Mouse (Mus musculus) liver, embryonic 15.5 days (tissue): ENCODE results near the gene Znhit1. TPM values are rescaled to one million over a fixed set of nuclear protein-coding genes. Genes with fewer than 3 reads are reported as not detected.

ENCODE experiments used
- ATAC-seq: fragments of 200-750 bp; cut with Nextera tagmentation; 2 replicates; pipeline ENCODE4 v1.8.0; 2017; ENCODE audit warnings: moderate number of reproducible peaks, mild to moderate bottlenecking, moderate library complexity; ENCODE audit not compliant: insufficient read depth
- H3K27ac ChIP-seq: fragments of 300-500 bp; sonication (generic); replicated peaks from 2 replicates; pipeline ENCODE4 v1.5.1; 2015; ENCODE audit warnings: mild to moderate bottlenecking, inconsistent platforms
- H3K27me3 ChIP-seq: fragments of 300-500 bp; sonication (generic); 2 replicates; pipeline ENCODE4 v1.6.1; 2015; ENCODE audit warnings: mild to moderate bottlenecking, inconsistent platforms
- H3K36me3 ChIP-seq: fragments of 300-500 bp; sonication (generic); replicated peaks from 2 replicates; pipeline ENCODE4 v1.6.1; 2015; ENCODE audit warnings: moderate library complexity, mild to moderate bottlenecking, inconsistent platforms
- H3K4me1 ChIP-seq: fragments of 300-500 bp; sonication (generic); replicated peaks from 2 replicates; pipeline ENCODE4 v1.6.1; 2015; ENCODE audit warnings: inconsistent platforms
- H3K4me2 ChIP-seq: fragments of 300-500 bp; sonication (generic); 2 replicates; pipeline ENCODE4 v1.6.1; 2015; ENCODE audit warnings: moderate library complexity, mild to moderate bottlenecking, inconsistent platforms
- H3K4me3 ChIP-seq: fragments of 300-500 bp; sonication (generic); replicated peaks from 2 replicates; pipeline ENCODE4 v1.5.1; 2015; ENCODE audit warnings: mild to moderate bottlenecking, inconsistent platforms
- H3K9ac ChIP-seq: fragments of 300-500 bp; sonication (generic); 2 replicates; pipeline ENCODE4 v1.6.1; 2015; ENCODE audit warnings: moderate library complexity, mild to moderate bottlenecking, inconsistent platforms
- H3K9me3 ChIP-seq: fragments of 300-500 bp; sonication (generic); replicated peaks from 2 replicates; pipeline ENCODE4 v1.6.1; 2016; ENCODE audit warnings: inconsistent platforms
- WGBS: fragments of 180-500 bp; shearing (Covaris S2); methylation state at CpG from one replicate; pipeline ENCODE4 v1.1.7; 2015; ENCODE audit warnings: mixed read lengths; ENCODE audit not compliant: insufficient replicate concordance; 5-methylcytosine and 5-hydroxymethylcytosine counted together
- microRNA counts: library from miRNA; unstranded; fragments of <30 nt; microRNA quantifications from one replicate; lab custom pipeline; 2016
- microRNA-seq: library from miRNA; unstranded; fragments of <30 nt; microRNA quantifications from one replicate; pipeline ENCODE4, GENCODE M21; 2016
- polyA plus RNA-seq: library from polyadenylated mRNA; unstranded; fragments of >200 nt; fragmentation: Nextera tagmentation; extraction: Ambion mirVana; gene quantifications from 2 replicates; pipeline ENCODE4 v1.2.1, GENCODE M21; 2015

The Znhit1 gene
- polyA plus RNA-seq, 1 experiment from 2014 or later, result 50.6 TPM

DNA sequence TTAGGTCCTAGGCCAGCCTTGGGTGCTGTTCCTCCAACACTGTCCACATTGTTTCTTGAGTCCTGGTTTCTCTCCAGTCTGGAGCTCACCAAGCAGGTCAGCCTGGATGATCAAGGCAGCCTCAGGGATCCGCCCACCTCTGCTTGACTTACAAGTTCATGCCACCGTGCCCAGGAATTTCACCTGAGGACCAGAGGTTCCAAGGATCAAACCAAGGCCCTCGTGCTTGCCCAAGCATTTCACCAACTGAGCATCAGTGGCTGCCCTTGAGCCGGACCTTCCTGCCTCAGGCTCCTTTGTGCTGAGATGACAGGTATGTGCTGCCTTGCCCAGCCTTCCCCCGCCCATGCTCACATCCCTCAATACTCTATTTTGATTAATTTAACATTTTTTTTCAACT lies 50.2 kb downstream of the Znhit1 start:
- Histone ChIP-seq H3K4me1 (no peaks in the 10 kb centered on the region; the same call in 1 of the 2 replicates), H3K27ac (no peak overlapping the region), H3K4me3 (no peak overlapping the region), H3K27me3 (no peaks in the 10 kb centered on the region), H3K4me2 (no peak overlapping the region), H3K9ac (no peak overlapping the region), H3K36me3 (no peaks in the 10 kb centered on the region), H3K9me3 (no peaks in the 10 kb centered on the region)
- ATAC-seq, result no peak
- 72% methylated on average over 5 of the region's 5 CpGs for WGBS

DNA sequence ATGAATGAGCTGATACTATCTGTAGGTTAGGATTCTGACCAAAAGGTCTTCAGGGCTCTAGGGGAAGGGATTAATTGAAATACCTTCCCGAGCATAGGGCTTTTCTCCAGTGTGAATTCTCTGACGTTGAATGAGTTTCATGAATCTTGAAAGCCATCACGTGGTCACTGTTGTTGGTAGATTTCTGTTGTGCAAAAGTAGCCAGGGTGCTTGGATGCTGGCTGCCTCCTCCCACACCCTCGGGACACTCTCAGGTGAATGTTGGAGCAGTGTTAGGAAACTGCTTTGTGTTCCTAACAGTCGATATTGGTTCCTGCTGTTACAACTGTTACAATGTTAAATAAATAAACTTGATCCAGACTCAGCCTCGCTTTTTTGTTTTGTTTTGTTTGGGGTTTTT lies 51.1 kb downstream of the Znhit1 start:
- H3K27ac ChIP-seq, result no peak overlapping the region
- no peak overlapping the region for H3K9ac ChIP-seq
- H3K4me2 ChIP-seq, result no peak overlapping the region
- no peaks in the 10 kb centered on the region for H3K9me3 ChIP-seq
- no peak for ATAC-seq
- H3K4me3 ChIP-seq, result no peak overlapping the region
- no peaks in the 10 kb centered on the region for H3K36me3 ChIP-seq
- 68% methylated on average over 6 of the region's 6 CpGs for WGBS
- no peaks in the 10 kb centered on the region for H3K27me3 ChIP-seq
- no peaks in the 10 kb centered on the region; the same call in 1 of the 2 replicates for H3K4me1 ChIP-seq

DNA sequence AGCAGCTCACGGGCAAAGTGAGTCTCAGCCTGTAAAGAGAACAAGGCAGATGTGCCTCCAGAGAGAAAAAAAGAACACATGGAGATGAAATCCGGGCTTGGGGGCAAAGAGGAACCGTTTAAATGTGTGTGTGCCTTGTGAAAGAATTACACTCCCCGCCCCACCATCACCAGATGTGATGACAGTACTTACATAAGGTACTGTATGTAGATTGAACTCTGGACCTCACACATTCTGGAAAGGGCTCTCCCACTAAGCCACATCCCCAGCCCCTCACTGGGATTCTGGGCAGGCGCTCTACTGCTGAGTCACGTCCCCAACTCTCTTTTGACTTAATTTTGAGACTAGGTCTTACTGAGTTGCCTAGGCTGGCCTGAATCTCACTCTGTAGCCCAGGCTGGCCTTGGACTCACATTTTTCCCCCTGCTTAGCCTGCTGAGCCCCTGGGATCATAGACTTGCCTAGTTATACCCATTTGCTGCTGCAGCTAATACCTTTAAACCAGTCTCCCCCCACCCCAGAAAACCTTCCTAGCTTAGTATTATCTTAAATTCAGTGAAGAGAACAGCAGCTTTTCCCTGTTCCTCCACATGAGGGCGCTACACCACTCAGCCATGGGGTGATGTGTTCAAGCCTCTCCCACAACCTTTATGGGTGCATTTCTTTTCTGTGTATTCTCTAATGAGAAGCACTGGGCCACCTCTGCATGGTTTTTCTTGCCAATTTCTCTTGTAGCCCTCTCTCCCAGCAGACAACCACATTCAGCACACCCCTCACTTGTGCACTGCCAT lies 51.7 kb downstream of the Znhit1 start:
- Histone ChIP-seq H3K4me1 (no peaks in the 10 kb centered on the region; the same call in 1 of the 2 replicates), H3K4me2 (no peak overlapping the region), H3K27ac (no peak overlapping the region), H3K27me3 (no peaks in the 10 kb centered on the region), H3K36me3 (no peaks in the 10 kb centered on the region), H3K9me3 (no peaks in the 10 kb centered on the region), H3K4me3 (no peak overlapping the region), H3K9ac (no peak overlapping the region)
- 46% methylated on average over 7 of the region's 7 CpGs for WGBS
- no peak for ATAC-seq

- Histone ChIP-seq H3K9ac (no peak overlapping the region), H3K4me3 (no peak overlapping the region), H3K4me2 (no peak overlapping the region), H3K27me3 (no peaks in the 10 kb centered on the region), H3K27ac (no peak overlapping the region), H3K36me3 (no peaks in the 10 kb centered on the region), H3K4me1 (no peaks in the 10 kb centered on the region; the same call in 1 of the 2 replicates), H3K9me3 (no peaks in the 10 kb centered on the region)
- 69% methylated on average over 6 of the region's 6 CpGs for WGBS
- no peak for ATAC-seq
Measured at GRCm38 (mm10) chr5:136933930-136934329, 53.9 kb downstream of the Znhit1 start.

DNA sequence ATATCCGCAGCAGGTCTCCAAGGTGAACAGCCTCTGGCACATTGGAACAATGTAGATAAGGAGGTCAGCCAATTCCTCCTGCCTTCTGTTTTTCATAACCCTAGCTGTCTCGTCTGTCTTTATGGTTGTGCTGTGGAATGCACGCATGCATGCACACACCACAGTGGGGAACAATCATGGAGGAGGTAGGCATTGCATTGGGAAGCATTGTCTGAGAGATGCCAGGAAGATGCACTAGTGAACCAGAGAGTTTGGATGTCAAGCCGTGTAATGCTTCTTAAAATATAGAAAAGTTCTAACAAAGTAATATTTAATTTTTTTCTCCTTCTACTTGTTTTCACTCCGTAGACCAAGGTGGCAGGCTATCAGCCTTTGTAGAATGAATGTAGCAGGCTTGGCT lies 54.9 kb downstream of the Znhit1 start:
- Histone ChIP-seq H3K4me2 (no peak overlapping the region), H3K4me1 (no peaks in the 10 kb centered on the region; the same call in 1 of the 2 replicates), H3K9me3 (no peaks in the 10 kb centered on the region), H3K4me3 (no peak overlapping the region), H3K36me3 (no peaks in the 10 kb centered on the region), H3K27me3 (no peaks in the 10 kb centered on the region), H3K27ac (no peak overlapping the region), H3K9ac (no peak overlapping the region)
- no peak for ATAC-seq
- 63% methylated on average over 5 of the region's 5 CpGs for WGBS

MicroRNAs within 50 kb of the gene (microRNA counts, 519-probe panel; counts per million panel counts)
- not detected for microRNA mmu-miR-702 (lab: Ali Mortazavi, UCI)

Small RNAs within 50 kb of the gene (microRNA-seq; reads per million reads assigned to microRNA genes)
- 17.3 reads per million, percentile 33 among the genes with 10 or more reads in this experiment for gene Mir702

Other genes starting within 250 kb of the Znhit1 start
- 0.85 and 0.93 TPM in 2 replicates for gene Col26a1, start 104.8 kb downstream of the Znhit1 start, polyA plus RNA-seq
- gene Ift22, start 79.9 kb downstream of the Znhit1 start, polyA plus RNA-seq, result 7.5 and 9.0 TPM in 2 replicates
- gene Fis1, start 34.7 kb downstream of the Znhit1 start, polyA plus RNA-seq, result 190 and 201 TPM in 2 replicates
- 5.9 and 8.1 TPM in 2 replicates for gene Cldn15, start 21.4 kb downstream of the Znhit1 start, polyA plus RNA-seq
- gene Plod3, start 1.0 kb downstream of the Znhit1 start, polyA plus RNA-seq, result 15.3 and 19.0 TPM in 2 replicates
- not detected in 2 replicates for gene Vgf, start 38.4 kb upstream of the Znhit1 start, polyA plus RNA-seq
- gene Ap1s1, start 58.1 kb upstream of the Znhit1 start, polyA plus RNA-seq, result 74.7 and 77.6 TPM in 2 replicates
- 0.06 and 0.20 TPM in 2 replicates for gene Serpine1, start 84.2 kb upstream of the Znhit1 start, polyA plus RNA-seq
- 11.1 and 15.6 TPM in 2 replicates for gene Trim56, start 128.2 kb upstream of the Znhit1 start, polyA plus RNA-seq
- not detected in 2 replicates for gene Muc3, start 161.3 kb upstream of the Znhit1 start, polyA plus RNA-seq
- gene Muc3a, start 224.4 kb upstream of the Znhit1 start, polyA plus RNA-seq, result 0.05 TPM in 1 of 2 replicates, not detected in the other